Mouse (Mus musculus): ENCODE measurements around the gene Trim34b.
"Not testable (repeated sequence)": the region's sequence is repeated elsewhere in the genome, so short reads cannot be mapped to it uniquely, and the experiment has no call there.

- not testable (repeated sequence) for TF ChIP-seq POLR2A (IDR thresholded peaks at IDR 0.05; ENCODE audit: low read depth, low read length); CTCF (IDR thresholded peaks at IDR 0.05; ENCODE audit: extremely low read depth, insufficient read depth, insufficient read length, insufficient replicate concordance)
Observed at GRCm38 (mm10) chr7:104340744-104341143, 11.5 kb downstream of the Trim34b start.
